Mouse (Mus musculus) liver, embryonic 16.5 days (tissue): Measurements from ENCODE around the gene Hnrnpul1. TPM values are rescaled to one million over a fixed set of nuclear protein-coding genes. Genes with fewer than 3 reads are reported as not detected.

Experiments
- ATAC-seq: fragments of 200-750 bp; cut with Nextera tagmentation; 2 replicates; pipeline ENCODE4 v1.8.0; 2017; ENCODE audit warnings: low read depth, mild to moderate bottlenecking, moderate number of reproducible peaks, moderate library complexity
- H3K27ac ChIP-seq: fragments of 300-500 bp; sonication (generic); 2 replicates; pipeline ENCODE4 v1.5.1; 2014; ENCODE audit warnings: mild to moderate bottlenecking, low read length
- H3K27me3 ChIP-seq: fragments of 300-500 bp; sonication (generic); 2 replicates; pipeline ENCODE4 v1.6.1; 2014; ENCODE audit warnings: low read depth, low read length, mixed read lengths; ENCODE audit not compliant: control insufficient read depth, insufficient read depth
- H3K36me3 ChIP-seq: fragments of 300-500 bp; sonication (generic); 2 replicates; pipeline ENCODE4 v1.6.1; 2014; ENCODE audit warnings: mild to moderate bottlenecking; ENCODE audit not compliant: control insufficient read depth, insufficient read depth
- H3K4me1 ChIP-seq: fragments of 300-500 bp; sonication (generic); 2 replicates; pipeline ENCODE4 v1.6.1; 2014; ENCODE audit warnings: low read depth, low read length, mixed read lengths; ENCODE audit not compliant: control insufficient read depth
- H3K4me2 ChIP-seq: fragments of 300-500 bp; sonication (generic); 2 replicates; pipeline ENCODE4 v1.6.1; 2014; ENCODE audit warnings: low read depth, low read length, mixed read lengths
- H3K4me3 ChIP-seq: fragments of 300-500 bp; sonication (generic); 2 replicates; pipeline ENCODE4 v1.5.1; 2014; ENCODE audit warnings: low read depth, mild to moderate bottlenecking, low read length
- H3K9ac ChIP-seq: fragments of 300-500 bp; sonication (generic); 2 replicates; pipeline ENCODE4 v1.6.1; 2014; ENCODE audit warnings: low read depth, low read length
- H3K9me3 ChIP-seq: fragments of 300-500 bp; sonication (generic); replicated peaks from 2 replicates; pipeline ENCODE4 v1.6.1; 2016; ENCODE audit warnings: low read length; ENCODE audit not compliant: control insufficient read depth
- WGBS: fragments of 180-500 bp; shearing (Covaris S2); extraction: QIAGEN DNeasy Blood & Tissue Kit; methylation state at CpG from one replicate; pipeline ENCODE4 v1.1.7; 2014; ENCODE audit not compliant: insufficient replicate concordance; 5-methylcytosine and 5-hydroxymethylcytosine counted together
- polyA plus RNA-seq: library from polyadenylated mRNA; unstranded; fragments of >200 nt; fragmentation: Nextera tagmentation; extraction: Ambion mirVana; gene quantifications from 2 replicates; pipeline ENCODE4 v1.2.1, GENCODE M21; 2015

Hnrnpul1 gene
- polyA plus RNA-seq, 1 experiment from 2014 or later, result 24.8 TPM

DNA sequence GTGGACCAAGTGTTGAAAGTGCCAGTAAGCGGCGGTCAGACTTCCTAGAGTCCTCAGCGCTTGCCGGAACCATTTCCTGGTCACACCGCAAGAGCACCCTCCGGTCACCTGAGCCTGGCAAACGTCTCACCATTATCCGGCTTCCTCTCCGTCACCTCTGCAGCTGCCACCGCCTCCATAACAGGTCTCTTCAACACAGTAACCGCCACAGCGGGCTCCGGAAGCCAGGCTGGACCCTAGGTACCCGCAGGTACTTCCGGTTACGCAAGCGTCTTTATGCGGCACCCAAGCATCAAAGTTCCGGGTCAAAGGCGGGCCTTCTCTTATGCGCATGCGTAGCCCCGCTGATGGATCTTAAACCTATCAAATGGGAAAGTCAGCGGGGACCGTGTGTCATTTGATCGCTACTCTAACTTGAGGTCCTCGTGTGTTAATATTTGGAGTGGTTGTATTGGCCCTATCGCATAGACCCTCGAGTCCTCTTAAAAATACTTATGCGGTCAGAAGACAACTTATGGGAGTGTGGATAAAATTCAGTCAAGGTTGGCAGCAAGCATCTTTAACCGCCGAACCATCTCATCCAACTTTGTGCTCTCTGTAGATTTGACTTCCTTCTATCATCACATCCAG is 35.7 kb downstream of the Hnrnpul1 start, which contains the start of gene Ccdc97:
TSS of gene Ccdc97 (minus strand) at position 301 of the 630 bp plus-strand sequence.
- no peaks in the 10 kb centered on the region for H3K27me3 ChIP-seq
- H3K36me3 ChIP-seq, result peaks cover 45% of the 10 kb centered on the region
- H3K9me3 ChIP-seq, result no peaks in the 10 kb centered on the region
- H3K4me2 ChIP-seq, result peak within 1 kb of the TSS; percentile 87
- H3K9ac ChIP-seq, result peak within 1 kb of the TSS; percentile 90
- WGBS, result 3% methylated on average over 32 of the region's 32 CpGs
- peak within 1 kb of the TSS; percentile 91 for H3K27ac ChIP-seq
- H3K4me3 ChIP-seq, result peak within 1 kb of the TSS; percentile 90
- peaks cover 33% of the 10 kb centered on the region for H3K4me1 ChIP-seq
- ATAC-seq, result peak; percentile 83

- peaks cover 34% of the 10 kb centered on the region for H3K36me3 ChIP-seq
- no peaks in the 10 kb centered on the region for H3K27me3 ChIP-seq
- no peaks in the 10 kb centered on the region for H3K9me3 ChIP-seq
- peak overlapping the region; percentile 87 for H3K4me2 ChIP-seq
- no peak overlapping the region for H3K27ac ChIP-seq
- WGBS, result 73% methylated on average over 3 of the region's 3 CpGs
- no peak overlapping the region; the same call in 1 of the 2 replicates for H3K4me3 ChIP-seq
- H3K4me1 ChIP-seq, result peaks cover 28% of the 10 kb centered on the region
- H3K9ac ChIP-seq, result no peak overlapping the region; the same call in 1 of the 2 replicates
- ATAC-seq, result no peak
These were observed 37.1 kb downstream of the Hnrnpul1 start for GRCm38 (mm10) chr7:25717478-25717877.

GRCm38 (mm10) chr7:25715731-25716271 is 38.8 kb downstream of the Hnrnpul1 start:
- 90% methylated on average over 22 of the region's 22 CpGs for WGBS
- no peak for ATAC-seq
- Histone ChIP-seq H3K27me3 (no peaks in the 10 kb centered on the region), H3K9ac (no peak overlapping the region), H3K9me3 (no peaks in the 10 kb centered on the region), H3K27ac (no peak overlapping the region), H3K4me1 (peaks cover 29% of the 10 kb centered on the region), H3K4me3 (no peak overlapping the region), H3K36me3 (peaks cover 26% of the 10 kb centered on the region), H3K4me2 (no peak overlapping the region)

DNA sequence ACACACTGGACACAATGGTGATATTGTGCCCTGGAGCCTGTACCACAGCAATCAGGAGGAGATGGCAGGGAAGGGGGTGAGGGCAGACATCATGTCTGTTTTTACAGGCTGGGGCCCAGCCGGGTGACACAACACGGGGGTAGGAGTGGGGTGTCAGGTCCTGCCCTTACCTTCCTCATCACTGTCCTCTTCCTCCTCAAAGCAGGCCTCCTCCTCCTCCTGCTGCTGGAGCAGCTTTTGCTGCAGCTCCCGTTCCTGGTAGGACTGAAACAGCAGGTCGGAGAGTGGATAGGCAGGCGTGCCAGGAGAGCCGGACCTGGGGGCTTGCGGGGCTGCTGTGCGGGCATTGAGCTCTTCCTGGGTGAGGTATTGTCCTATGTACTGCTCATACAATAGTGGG is 40.0 kb downstream of the Hnrnpul1 start:
- H3K27me3 ChIP-seq, result no peaks in the 10 kb centered on the region
- ATAC-seq, result no peak

GRCm38 (mm10) chr7:25712801-25713200 is 41.8 kb downstream of the Hnrnpul1 start:
- Histone ChIP-seq H3K4me3 (no peak overlapping the region), H3K36me3 (peaks cover 23% of the 10 kb centered on the region), H3K27ac (no peak overlapping the region), H3K9me3 (no peaks in the 10 kb centered on the region), H3K4me1 (peaks cover 24% of the 10 kb centered on the region), H3K27me3 (no peaks in the 10 kb centered on the region), H3K9ac (no peak overlapping the region), H3K4me2 (no peak overlapping the region)
- 80% methylated on average over 9 of the region's 9 CpGs for WGBS
- ATAC-seq, result no peak

More for the DNA sequence above, 40.0 kb downstream of the Hnrnpul1 start:
- Histone ChIP-seq H3K36me3 (peaks cover 23% of the 10 kb centered on the region), H3K4me1 (peaks cover 33% of the 10 kb centered on the region), H3K4me2 (no peak overlapping the region), H3K9me3 (no peaks in the 10 kb centered on the region), H3K4me3 (no peak overlapping the region), H3K9ac (no peak overlapping the region), H3K27ac (no peak overlapping the region)
- 84% methylated on average over 8 of the region's 8 CpGs for WGBS

DNA sequence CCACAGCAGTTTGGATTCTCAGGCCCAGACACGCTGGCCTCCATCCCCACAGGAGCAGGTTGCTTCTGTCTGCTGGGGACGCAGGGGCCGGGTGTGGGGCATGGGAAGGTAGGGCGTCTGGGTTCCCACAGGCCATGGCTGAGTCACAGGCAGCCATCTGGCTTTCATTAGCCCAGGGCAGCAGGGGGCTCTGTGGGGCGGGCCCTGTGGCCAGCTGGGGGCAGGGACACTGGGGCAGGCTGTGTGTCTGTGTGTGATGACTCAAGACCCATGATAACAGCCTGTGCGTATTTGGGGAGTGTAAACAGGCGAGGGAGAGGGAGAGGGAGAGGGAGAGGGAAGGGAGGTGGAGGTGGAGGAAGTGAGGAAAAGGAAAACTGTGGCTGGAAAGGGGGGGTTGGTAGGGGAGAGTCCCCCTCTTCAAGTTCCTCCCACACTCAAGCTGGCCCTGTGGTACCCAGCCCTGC is 42.8 kb downstream of the Hnrnpul1 start:
- peak overlapping the region; percentile 38; the same call in 1 of the 2 replicates for H3K27ac ChIP-seq
- no peaks in the 10 kb centered on the region for H3K27me3 ChIP-seq
- H3K4me3 ChIP-seq, result no peak overlapping the region
- peak; percentile 41 for ATAC-seq
- no peak overlapping the region for H3K9ac ChIP-seq
- H3K4me2 ChIP-seq, result no peak overlapping the region
- H3K9me3 ChIP-seq, result no peaks in the 10 kb centered on the region
- whole genome bisulfite sequencing, result 26% methylated on average over 7 of the region's 7 CpGs
- H3K4me1 ChIP-seq, result peaks cover 29% of the 10 kb centered on the region
- peaks cover 23% of the 10 kb centered on the region for H3K36me3 ChIP-seq

GRCm38 (mm10) chr7:25711165-25711564 is 43.4 kb downstream of the Hnrnpul1 start:
- Histone ChIP-seq H3K27me3 (no peaks in the 10 kb centered on the region), H3K4me1 (peaks cover 29% of the 10 kb centered on the region), H3K4me3 (no peak overlapping the region), H3K9me3 (no peaks in the 10 kb centered on the region), H3K36me3 (peaks cover 23% of the 10 kb centered on the region), H3K9ac (no peak overlapping the region), H3K27ac (peak overlapping the region; percentile 20; the same call in 1 of the 2 replicates), H3K4me2 (no peak overlapping the region)
- WGBS, result 63% methylated on average over 5 of the region's 5 CpGs
- no peak for ATAC-seq

DNA sequence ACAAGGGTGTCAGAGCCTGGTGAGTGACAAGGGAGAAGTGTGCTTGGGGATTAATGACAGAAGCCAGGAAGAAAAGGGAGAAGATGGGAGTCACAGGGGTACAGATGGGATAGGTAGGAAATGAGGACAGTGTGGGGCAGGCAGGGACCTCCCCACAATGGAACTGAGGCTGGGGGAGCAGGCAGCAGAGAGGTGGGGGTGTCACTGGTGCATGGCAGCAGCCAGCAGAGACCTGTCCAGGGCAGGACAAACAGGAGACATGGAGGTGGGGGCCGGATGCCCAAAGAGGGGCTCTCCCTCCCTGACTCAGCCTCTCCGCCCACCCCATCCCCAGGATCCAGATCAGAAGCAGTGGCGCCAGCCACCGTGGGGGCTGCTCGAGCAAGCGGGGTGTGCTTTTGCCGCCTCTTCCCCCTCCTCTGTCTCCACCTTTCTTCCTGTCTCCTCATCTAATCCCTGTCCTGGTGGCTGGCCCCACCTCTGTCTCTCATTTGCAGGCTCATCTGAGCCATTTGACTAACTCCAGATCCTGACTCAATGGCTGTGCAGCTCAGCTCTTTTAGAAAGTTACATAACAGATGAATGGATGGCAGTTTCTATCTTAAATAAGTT is 43.9 kb downstream of the Hnrnpul1 start:
- no peak overlapping the region for H3K4me3 ChIP-seq
- no peaks in the 10 kb centered on the region for H3K9me3 ChIP-seq
- 0 out of 2 replicates have a peak overlapping the region, but pooled peaks have one; percentile 20 for H3K27ac ChIP-seq
- peaks cover 33% of the 10 kb centered on the region for H3K4me1 ChIP-seq
- no peak overlapping the region for H3K9ac ChIP-seq
- peaks cover 19% of the 10 kb centered on the region for H3K36me3 ChIP-seq
- no peak overlapping the region for H3K4me2 ChIP-seq
- 50% methylated on average over 7 of the region's 7 CpGs for WGBS
- no peaks in the 10 kb centered on the region for H3K27me3 ChIP-seq
- ATAC-seq, result no peak

DNA sequence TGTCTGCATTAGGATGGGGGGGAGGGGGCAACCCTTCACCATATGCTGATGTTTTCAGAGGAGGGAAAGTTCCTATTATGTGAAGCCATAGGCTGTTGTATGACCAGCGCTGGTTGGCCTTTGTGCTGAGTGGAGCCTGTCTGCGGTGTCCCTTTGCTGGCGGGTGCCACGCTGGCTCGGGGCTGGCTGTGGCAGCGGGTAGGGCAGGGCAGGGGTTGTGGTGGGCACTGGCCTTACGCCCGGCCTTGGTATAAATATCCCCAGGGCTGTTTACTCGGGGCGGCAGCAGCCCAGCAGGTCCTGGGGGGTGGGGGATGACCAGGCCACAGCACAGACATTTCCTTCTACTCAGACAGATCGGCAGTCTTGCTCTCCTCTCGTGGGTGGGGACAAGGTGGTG is 44.6 kb downstream of the Hnrnpul1 start:
- Histone ChIP-seq H3K36me3 (peaks cover 12% of the 10 kb centered on the region), H3K9ac (no peak overlapping the region)

More for the DNA sequence above, 44.6 kb downstream of the Hnrnpul1 start:
- Histone ChIP-seq H3K4me3 (no peak overlapping the region), H3K27me3 (no peaks in the 10 kb centered on the region), H3K4me2 (no peak overlapping the region), H3K9me3 (no peaks in the 10 kb centered on the region), H3K4me1 (peaks cover 37% of the 10 kb centered on the region), H3K27ac (no peak overlapping the region)
- 53% methylated on average over 12 of the region's 12 CpGs for WGBS
- no peak for ATAC-seq
